Mouse (Mus musculus) monocyte, adult 2 months (primary cell): ENCODE results near the gene Gm11042.

Source experiments
- DNase-seq, 2 experiments: peaks; one replicate each; pipeline ENCODE4 v3.0.0; 2022; ENCODE audit warnings: low spot score in 2 of 2, low read depth in 1 of 2

The Gm11042 gene

DNA sequence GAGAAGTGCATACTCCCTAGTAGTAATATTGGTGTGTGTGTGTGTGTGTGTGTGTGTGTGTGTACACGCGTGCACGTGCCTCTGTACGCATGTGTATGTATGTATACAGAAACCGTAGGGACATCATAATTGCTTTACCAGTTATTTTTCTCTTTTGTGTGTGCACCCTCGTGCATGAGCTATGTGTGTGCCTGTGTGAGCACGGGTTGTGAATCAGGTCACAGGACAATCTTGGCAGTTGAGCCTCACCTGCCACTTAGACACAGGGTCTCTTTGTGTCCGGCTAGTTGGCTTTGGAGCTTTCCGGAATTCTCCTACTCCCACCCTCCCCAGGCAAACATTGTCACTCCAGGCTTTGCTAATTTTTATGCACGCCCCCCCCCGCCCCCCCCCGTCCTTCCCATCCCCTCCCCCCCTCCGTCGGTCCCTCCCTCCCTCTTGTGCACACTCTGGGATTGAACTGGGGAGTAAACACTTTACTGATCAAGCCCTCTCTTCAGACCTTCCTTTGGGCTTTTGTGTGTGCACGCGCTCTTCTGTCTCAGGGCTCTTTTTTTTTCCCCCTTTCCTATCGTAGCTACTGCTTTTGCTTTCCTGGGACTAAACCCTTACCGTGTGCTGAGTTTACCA, at the start of gene Gm11042:
Gene Gm11042 (minus strand): TSS at position 51 of the 630 bp plus-strand sequence.
- no peak for DNase-seq

DNA sequence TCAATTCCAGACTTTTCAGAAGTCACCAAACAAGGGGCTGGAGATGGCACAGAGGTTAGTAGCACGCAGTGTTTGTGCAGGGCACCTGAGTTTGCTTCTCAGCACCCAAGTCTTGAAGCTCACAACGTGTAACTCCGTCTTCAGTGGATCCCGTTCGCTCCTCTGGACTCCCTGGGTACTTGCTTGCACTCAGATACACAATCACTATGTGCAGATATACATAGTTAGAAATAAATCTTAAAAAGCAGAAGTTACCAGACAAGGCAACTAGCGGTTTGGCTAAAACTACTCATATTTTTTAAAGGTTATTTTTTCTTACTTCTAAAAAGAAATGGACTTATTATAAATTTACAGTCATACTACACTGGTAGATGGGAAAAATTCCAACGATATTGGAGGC, 48.3 kb upstream of the Gm11042 start:
- no peak for DNase-seq

DNA sequence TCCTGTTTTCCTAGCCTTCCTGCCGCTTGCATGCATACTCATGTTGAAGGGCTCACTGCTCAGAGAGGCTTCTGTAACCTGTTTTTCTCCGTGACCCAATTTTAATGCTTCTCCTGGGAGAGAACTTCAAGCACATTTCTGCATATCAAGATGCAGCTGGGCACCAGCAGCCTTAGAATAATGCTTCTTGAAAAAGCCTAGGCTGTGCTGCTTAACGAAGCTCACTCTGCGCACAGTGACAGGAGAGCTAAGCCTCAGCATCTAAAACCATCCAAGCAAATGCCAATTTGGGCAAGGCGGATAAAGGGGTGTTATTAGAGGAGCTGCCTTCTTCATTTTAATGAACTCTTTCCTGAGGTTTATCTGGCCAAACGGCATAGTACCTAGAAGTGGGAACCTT, 46.9 kb upstream of the Gm11042 start:
- no peak for DNase-seq

DNA sequence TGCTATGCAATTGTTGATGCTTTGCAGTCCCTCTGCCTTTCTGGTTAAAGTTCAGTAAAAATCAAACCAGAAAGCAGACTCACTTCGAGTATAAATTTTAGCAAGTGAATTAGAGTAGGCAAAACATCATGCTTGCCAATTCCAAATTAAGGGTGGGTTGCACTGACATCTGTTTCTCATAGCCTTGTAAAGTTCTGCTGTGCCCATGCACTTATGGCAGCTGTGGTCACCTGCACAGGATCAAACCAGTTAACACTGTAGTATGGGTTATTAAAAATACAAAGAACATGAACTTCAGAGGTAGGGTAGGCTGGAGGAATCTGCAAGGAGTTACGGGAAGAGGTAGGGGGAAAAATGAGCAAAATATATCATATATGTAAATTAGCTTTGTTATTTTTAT, 46.3 kb upstream of the Gm11042 start:
- no peak for DNase-seq

DNA sequence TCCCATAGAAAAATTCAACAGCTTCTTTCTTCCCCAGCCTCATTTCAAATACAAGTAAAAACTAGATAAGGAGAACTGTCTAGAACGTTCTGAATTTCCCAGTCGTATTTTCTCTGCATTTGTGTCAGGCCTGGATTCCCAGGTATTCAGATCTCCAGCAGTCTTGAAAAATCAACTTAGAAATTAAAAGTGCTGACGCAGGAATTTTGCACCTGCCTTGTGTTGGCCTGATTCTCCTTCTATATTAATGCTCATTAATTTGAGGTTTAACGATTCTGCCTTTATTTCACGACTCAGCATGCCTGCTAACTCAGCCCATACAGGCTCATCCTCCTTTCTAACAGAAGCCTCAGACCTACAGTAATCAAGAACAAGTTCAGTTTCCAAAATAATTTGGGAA, 43.6 kb upstream of the Gm11042 start:
- no peak for DNase-seq

- no peak for DNase-seq
Observed at GRCm38 (mm10) chr12:74357806-74358205, 41.6 kb upstream of the Gm11042 start.

DNA sequence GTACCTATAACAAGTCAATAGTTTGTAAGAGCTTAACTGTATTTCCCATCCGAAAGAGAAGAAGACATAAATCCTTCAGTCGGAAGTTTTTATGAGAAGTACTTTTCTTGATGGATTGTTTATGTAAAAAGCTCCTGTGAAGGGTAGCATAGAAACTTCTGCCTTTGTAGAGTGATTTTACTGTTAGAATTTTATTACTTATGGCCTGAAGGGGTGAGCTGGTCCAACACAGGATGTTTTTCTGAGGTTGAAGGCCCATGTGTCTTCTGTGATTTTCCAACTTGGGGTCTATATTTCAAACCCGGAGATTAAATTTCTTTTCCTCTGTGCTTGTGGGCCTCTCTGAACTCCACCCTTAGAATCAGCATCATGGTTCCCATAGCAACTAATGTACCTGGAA, 26.5 kb upstream of the Gm11042 start:
- no peak for DNase-seq

GRCm38 (mm10) chr12:74340070-74340469, 23.9 kb upstream of the Gm11042 start:
- no peak for DNase-seq

DNA sequence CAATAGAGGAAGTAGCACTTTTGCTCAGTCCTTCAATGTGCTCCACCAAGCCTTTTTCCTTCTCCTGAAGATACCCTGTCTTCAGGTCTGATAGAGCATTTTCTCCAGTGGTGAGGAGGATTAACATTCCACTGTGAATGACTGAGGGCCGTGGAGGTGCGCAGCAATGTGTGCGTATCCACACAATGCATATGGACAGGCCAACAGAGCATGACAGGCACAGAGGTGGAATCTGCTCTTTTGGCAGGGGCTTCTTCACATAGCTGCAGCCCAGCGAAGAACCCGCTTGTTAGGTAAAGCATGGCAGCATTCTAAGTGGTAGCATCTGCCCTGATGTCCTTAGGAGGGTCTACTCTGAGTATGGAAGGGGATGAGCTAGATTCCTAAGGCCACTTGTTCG, 17.5 kb upstream of the Gm11042 start:
- DNase-seq, result no peak

GRCm38 (mm10) chr12:74333016-74333415, 16.8 kb upstream of the Gm11042 start:
- no peak for DNase-seq

DNA sequence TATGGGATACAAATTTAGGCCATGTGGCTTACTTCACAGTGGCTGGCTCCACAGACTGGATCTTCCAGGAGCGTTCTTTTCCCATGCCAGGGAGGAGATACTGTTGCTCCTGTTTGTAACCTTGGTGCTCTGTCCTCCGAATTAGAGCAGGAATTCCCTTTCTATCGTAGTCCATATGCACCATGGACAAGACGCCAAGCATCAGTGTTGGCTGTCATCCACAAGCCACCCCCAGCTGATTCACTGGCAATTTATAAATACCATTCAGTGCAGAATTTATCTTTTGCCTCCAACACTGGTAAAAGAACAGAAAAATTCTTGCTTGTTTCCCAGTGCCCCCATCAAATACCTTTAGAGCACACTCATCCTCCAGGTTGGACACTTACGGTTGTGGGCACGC, 13.6 kb upstream of the Gm11042 start:
- no peak for DNase-seq

- DNase-seq, result no peak
Observed at GRCm38 (mm10) chr12:74326644-74327043, 10.4 kb upstream of the Gm11042 start.

DNA sequence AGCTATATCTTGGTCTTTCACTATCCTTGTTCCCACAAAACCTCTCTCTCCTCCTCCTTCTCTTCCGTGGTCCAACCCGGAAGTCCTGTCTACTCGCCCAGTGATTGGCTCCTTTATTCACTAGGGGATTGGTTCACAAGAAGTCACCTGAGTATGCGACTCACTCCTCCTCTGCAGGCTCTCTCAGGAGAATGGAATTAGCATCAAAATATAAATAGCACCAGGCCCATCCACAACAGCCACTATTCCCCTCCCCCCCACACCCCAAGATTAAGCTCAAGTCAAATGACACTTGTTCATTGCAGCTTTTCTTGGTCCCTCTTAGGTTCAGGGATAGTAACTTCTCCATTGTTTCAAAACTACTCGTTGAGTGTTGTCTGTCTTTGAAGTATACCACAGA, 5.8 kb upstream of the Gm11042 start:
- DNase-seq, result no peak

DNA sequence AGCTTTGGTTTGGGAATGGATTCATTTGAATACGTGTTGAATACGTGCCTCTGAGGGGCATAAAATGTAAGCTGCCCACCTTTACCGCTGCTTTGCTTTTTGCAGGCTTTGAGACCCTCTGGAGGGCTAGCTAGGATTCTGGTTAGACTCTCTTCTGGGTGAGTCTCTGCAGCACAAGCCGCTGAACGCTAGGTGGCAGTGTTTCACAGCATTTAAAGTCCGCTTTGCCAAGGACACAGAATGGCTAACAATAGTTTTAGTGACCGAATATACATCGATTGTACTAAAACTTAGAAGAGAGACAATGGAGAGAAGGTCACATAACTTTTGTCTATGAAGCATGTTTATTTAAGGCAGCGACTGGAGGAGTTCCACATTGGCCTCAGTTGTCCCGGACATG, 4.1 kb upstream of the Gm11042 start:
- DNase-seq, result peak in 1 of 2 experiments; percentile 4

- DNase-seq, result no peak
Observed at GRCm38 (mm10) chr12:74316989-74317759, 980 bp upstream of the Gm11042 start.

DNA sequence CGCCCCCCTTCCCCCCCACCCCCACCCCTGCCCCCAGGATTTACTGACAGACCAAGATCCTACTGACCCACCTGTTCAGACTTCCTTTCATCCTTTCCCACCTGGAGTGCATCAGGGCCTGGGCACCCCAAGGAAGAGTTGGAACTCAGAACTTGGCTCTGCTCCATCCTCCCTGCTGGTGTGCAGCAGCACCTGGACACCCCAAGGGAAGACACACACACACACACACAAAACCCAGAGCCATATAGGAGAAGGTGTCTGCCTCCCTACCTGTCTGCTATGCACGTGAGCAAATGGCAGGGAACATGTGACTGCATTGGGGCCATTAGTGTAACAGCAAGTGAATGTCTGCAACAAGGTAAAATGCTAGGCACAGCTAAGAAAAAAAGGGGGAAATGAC, 973 bp downstream of the Gm11042 start:
- no peak for DNase-seq

GRCm38 (mm10) chr12:74312611-74313010, 3.6 kb downstream of the Gm11042 start:
- no peak for DNase-seq

- no peak for DNase-seq
Observed at GRCm38 (mm10) chr12:74303418-74304294, 12.5 kb downstream of the Gm11042 start.

DNA sequence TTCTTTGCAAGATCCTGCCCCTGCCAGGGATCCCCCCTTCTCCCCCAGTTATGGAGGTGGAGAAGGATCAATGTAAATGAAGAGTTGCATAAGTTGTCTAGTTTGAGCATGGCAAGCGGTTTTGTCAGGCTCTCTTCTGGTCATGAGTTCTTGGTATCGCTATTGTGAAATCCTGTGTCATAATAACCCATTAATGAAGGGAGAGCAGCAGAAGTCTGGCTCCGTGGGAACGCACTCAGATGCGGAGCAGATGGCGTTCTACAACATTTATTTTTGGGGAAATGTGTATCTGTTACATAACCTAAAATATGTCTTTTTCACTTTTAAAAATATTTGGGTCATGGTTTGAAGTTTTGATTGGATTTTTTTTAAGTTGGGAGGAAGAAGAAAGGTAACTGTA, 14.6 kb downstream of the Gm11042 start:
- DNase-seq, result no peak

DNA sequence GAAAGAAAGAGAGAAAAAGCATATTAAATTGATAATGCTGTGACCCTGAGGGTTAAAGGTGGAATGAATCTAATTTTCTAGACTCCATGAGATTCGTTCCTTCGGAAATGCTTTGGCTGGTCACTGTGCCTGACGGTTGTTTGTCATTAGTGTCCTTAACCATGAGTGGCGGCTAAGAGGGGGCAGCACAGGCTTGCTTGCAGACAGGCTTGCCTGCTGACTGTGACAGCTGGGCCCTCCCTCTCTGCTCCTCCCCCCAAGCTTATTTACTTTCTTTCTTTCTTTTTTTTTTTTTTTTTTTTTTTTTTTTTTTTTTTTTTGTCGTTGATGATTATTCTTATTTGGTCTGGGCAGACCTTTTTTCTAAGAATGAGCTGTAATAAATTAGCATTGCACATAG, 19.8 kb downstream of the Gm11042 start:
- DNase-seq, result no peak

- no peak for DNase-seq
Observed at GRCm38 (mm10) chr12:74293624-74294023, 22.6 kb downstream of the Gm11042 start.

DNA sequence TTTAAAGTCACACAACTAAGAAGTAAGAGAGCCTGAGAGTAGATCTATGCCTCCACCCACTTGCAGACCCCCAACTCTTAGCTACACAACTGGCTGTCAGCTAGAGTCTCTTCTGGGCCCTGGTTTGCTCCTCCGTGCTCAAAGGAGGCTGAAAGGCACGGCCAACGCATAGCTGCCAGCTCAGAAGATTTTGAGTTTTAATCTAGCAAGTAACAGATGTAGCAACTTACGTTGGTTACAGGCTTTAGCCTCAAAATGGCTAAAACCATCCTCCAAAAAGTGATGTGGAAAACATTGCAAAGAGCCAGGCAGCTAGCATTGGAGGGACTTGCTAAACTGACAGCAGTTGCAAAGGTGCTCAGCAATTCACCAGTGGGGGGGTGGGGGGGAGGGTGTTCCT, 25.2 kb downstream of the Gm11042 start:
- DNase-seq, result no peak
